Mouse (Mus musculus) 3T3-L1 (cell line): ENCODE data around the gene Aip.
"Not testable (repeated sequence)": the region's sequence is repeated elsewhere in the genome, so short reads cannot be mapped to it uniquely, and the experiment has no call there.

Experiments used
- DNase-seq: peaks from one replicate; pipeline ENCODE4 v3.0.0-alpha.2; 2015; ENCODE audit warnings: low read depth, low spot score

The Aip gene

DNA sequence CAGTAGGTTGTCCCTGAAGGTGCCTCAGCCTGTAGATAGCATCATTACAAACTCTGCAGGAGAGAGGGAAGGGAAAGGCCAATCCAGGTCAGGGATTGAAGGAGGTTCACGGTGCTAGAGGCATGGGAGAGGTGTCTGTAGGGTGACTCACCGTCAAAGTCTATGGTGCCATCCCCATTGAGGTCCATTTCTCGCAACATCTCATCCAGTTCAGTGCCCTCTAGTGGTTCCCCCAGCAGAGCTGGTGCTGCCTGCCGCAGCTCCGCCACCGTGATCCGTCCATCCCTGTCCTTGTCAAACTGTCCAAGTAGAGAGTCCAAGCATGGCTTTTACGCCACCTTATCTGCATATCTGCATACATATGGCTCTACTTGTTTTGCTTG is 10.3 kb upstream of the Aip start:
- peak; percentile 80 for DNase-seq

DNA sequence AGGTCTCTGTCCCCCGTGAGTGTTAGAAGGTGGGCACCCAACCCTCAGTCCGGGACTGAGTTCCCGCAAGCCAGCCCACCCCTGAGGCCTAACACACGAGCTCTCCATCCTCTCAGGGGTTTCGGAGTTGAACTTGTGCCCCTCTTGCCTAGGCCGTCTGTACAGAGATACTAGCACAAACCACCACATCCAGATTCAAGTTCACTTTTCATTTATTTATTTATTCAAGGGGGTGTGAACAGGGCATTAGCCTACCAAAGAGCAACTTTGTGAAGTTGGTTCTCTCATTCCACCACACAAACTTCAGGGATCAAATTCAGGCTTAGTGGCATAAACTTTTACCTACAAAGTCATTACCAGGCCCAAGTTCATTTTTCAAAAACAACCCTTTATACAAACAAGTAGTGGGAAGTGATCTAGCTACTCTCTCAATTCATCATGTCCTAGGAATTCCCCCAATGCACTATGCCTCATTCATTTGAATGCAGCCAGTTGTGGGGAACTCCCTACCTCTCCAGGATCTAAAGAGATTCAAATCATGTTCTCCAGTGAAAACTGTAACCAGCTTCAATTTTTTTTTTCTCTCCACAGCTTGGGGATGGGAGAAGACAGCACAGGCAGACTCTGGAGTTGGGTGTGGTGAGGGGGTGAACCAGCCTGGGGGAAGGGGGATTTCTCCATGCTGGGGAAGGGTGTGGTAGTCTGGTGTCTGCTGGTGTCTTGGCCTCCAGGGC is 9.7 kb upstream of the Aip start:
- DNase-seq = peak; percentile 67

- no peak for DNase-seq
Measured at GRCm38 (mm10) chr19:4134354-4134753, 8.7 kb upstream of the Aip start.

DNA sequence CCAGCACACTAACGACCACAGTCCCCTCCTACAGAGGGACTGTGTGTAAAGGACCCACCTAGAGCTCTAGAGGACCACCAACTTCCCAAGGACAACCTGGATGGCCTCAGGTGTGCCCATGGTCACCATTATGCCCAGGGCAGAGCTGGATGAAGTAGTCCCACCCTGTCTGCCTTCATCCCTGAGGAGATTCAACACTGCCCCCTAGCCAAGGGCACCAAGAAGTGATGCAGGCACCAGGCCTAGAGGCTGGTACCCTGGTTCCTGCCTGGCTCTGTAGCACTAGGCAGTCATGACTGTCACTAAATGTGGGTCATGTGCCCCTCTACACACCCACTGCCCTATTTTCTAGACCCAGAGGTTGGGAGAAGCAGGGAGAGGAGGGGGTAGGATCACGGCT is 6.1 kb upstream of the Aip start:
- DNase-seq = no peak

GRCm38 (mm10) chr19:4131075-4131474 is 5.4 kb upstream of the Aip start:
- no peak for DNase-seq

GRCm38 (mm10) chr19:4130106-4130505 is 4.4 kb upstream of the Aip start:
- DNase-seq = peak; percentile 44

- DNase-seq = no peak
Measured at GRCm38 (mm10) chr19:4129462-4129861, 3.8 kb upstream of the Aip start.

DNA sequence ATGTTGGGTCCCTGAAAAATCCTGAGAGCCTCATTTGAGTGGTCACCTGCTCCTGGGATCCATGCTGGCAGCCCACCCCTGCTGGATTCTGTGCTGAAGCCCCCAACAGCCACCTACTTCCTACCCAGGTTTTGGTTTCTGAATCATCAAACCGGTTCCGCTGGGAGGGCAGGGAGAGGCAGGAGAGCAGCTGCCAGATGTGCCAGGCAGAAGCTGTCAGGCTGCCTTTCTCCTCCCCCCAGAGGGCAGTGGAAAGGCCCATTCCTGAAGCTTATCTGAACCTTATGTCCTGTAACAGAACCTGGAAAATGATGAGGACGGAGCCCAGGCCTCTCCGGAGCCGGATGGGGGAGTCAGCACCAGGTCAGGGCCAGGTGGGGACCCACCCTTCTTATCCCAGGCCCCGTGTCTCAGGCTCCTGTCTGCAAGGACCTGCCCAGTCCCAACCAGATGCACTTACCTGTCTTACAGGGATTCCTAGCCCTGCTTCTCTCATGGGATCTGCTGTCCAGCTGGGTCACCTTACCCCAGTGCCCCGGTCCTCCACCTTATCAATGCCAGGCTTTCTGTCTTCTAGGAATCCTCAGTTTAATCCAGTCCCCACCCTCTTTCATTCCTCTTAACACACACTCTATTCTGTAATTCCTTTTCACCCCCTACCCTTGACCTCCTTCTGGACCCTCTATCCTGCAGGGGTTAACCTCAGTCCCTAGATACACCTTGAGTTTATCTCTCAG is 1.3 kb upstream of the Aip start:
- peak; percentile 71 for DNase-seq

- DNase-seq = peak; percentile 51
Measured at GRCm38 (mm10) chr19:4125268-4125667, 390 bp downstream of the Aip start.

GRCm38 (mm10) chr19:4124432-4124831 is 1.2 kb downstream of the Aip start:
- DNase-seq = no peak

DNA sequence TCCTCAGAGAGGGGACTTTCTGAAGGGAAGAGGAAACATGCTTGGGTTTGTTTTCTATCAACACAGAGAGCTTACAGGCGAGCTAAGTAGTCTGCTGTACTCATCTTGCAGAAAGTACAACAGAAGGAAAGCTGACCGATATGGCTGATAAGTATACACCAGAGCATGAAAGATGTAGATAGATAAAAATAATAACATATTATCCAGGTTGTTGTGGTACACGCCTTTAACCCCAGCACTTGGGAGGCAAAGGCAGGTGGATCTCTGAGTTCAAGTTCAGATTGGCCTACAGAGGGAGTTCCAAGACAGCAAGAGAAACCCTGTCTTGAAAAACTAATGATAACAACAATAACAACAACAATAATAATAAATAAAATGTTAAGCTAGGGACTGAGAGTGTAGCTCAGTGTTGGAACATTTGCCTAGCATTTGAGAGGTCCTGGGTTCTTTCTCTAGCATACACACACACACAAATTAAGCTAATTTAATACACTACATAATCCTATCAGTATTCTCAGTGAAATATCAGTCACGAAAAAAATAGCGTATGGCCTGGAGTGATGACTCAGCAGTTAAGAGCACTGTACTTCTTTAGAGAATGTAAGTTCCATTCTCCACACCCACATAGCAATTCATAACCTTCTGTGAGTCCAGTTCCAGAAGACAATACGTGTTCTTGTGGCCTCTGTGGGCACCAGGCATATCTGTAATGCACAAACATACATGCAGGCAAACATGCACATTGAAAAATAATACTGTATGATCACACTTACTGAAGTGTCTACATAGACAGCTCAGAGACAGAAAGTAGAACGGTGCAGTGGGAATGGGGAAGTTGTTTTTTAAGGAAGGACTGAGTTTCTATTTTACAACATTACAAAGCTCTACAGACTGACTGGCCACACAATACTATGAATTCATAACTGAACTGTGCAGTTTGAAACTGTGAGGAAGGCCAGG is 3.0 kb downstream of the Aip start:
- DNase-seq = peak; percentile 45

GRCm38 (mm10) chr19:4121896-4122295 is 3.8 kb downstream of the Aip start:
- not testable (repeated sequence) for DNase-seq

DNA sequence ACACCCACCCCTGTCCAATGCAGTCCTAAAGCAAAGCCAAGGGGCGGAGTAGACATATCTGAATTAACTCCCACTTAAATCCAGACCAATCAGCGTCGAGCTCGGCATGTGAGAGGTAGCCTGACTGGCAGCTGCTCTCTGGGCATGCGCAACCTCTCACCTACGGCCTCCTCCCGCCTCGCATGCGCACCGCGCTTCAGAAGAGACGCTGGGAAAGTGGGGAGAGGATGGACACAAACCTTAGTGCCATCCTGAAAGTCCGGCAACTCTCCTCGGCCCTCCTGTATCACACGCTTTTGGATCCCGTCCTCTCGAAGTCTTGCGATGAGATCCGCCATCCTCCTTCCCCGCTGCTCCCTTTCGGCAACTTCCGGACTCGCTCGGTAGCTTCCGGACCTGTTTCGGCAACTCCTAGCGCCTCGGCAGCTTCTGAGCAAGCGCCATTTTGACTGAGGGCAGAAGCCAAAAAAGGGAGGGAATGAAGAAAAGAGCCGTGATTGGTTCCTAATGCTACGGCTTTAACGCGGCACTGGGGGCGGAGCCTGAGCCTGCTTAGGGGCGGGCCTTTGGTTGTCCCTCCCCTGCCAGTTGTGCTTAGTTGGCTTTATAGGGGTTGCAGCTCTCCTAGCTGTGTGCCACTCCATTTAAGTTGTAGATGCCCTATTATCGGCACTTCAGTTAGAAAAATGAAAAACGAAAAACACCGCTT is 4.4 kb downstream of the Aip start:
- DNase-seq = peak; percentile 100

DNA sequence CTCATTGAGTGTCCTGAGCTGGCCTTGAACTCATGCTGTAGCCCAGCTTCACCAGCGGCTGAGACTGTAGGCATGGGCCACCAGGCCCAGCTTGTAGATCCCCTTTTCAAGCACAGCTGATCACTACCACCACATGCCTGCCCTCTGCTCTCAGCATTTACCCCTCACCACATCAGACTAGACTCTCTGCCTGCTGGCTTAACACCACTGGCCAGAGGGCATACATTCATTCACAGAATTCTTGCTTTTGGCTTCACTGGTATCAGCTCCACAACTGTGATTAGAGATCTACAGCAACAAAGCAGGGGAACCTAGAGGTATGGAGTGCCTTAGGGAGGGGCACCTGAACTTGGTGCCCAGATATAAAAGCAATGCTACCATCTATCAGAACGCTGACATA is 5.2 kb downstream of the Aip start:
- no peak for DNase-seq

DNA sequence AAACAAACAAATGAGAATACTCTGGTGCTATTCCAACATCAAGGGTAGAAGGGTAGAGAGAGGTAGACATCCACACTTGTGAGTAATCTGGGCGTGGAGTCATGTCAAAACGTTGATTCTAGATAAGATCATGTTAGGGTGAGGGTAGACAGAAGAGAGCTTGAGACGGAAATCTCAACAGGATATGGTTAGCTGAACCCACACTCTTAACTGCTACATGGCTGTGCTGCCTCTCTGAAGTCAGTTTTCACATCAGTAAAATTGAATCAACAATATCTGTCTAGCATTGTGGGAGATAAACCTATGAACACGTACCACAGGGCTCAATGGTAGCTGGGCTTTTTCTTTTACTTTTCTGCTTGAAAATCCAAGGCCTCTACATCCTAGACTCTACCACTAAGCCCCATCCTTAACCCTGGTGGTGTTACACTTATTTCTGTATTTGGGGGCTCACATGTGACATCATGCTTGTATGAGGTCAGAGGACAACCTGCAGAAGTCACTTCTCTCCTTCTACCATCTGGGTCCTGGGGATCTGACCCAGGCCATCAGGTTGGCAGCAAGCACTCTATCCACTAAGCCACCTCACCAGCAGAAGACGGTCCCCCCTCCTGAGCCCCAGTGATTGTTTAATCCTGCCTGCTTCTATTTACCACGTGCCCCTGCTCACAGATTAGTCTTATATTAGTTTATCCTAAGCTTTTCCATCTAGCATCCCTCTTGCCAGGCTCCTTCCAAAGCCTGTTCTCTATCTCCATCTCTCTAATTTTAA is 5.8 kb downstream of the Aip start:
- DNase-seq = no peak

DNA sequence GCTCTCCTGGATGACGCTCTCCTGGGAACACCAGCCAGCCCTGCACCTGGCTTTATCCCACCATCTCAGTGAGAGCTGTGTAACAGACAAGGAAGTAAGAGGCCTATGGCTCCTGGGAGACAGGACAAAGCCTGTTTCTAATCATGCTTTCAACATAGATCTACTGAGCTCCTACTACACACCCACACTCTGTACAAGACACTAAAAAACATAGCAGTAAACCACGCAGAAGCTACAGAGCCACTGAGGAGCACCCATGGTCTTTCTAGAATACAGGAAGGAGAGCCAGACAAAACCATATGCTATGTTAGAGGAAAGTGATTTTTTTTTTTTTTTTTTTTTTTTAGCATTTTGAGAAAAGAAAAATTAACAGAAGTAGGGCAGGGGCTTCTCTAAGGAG is 7.3 kb downstream of the Aip start:
- DNase-seq = no peak

DNA sequence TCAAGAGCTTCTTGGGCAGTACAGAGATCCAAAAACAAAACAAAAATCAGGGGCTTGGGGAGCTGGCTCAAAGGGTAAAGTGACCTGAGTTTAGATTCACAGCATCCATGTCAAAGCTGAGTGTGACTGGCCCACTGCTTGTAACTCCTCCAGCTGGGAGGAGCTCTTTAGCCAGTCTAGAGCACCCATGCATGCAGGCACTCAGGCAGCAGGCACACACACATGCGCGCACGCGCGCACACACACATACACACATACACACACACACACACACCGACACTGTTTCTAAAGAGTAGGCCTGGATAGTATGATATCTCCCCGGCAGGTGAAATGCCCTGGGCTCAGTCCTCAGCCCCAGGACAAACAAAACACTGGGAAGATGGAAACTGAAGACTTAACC is 8.7 kb downstream of the Aip start:
- DNase-seq = no peak

DNA sequence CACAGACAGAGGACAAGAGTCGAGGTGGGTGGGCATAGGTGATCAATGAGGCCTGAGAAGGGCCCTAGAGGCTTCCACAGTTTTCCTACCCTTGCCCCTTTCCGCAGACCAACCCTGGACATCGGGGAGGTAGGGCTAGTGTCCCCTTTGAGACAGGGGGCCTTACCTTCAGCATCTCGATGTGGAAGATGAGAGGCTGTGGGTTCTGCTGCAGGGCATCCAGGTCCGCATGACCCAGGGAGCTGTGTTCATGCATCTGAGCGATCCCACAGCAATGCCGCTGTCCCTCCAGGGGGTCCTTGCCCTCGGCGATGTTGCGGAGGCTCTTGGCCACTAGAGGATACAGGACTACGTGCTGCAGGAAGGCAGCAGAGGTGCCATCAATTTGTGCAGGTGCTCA is 9.8 kb downstream of the Aip start:
- no peak for DNase-seq

- no peak for DNase-seq
Measured at GRCm38 (mm10) chr19:4115144-4115543, 10.5 kb downstream of the Aip start.

DNA sequence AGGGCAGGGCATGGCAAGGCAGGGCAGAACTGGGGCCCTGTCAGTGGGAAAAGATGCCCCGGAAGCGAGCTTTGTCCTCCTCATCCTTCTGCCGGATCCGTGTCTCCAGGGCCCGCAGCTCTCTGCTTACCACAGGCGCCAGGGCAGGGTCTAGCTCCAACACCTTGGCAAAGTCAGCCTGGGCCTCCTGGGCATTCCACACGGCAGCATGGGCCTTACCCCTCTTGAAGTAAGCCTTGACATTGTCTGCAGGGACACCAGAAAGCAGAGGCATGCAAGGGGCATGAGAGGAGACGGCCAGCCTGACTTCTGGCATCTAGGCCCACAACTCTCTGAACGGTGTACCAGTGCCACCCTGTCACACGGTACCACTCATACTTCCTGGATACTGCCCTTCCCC is 11.1 kb downstream of the Aip start:
- no peak for DNase-seq

DNA sequence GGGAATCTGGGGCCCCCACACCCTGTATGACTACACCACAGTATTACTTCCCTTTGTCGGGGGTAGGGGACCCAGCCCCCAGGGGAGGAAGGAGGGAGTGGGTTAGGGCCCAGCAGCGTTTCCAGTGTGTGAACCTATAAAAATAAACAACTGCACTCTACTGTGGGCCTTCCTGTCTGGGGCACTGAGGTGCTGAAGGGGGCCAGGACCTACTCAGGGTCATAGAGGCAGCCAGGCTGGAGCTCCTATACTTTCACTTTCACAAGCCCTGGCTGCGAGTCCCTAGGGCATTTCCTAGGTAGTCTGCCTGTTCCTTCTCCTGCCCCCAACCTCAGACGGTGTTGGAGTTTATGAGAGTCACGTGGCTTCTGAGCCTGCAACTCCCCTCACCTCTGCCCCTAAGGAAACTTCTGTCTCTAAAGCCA is 11.8 kb downstream of the Aip start:
- DNase-seq = peak; percentile 81
